Mouse (Mus musculus) MEL (cell line): ENCODE data around the gene Gpr146.

Source experiments
- CHD2 ChIP-seq: IDR thresholded peaks from 2 replicates; pipeline ENCODE4 v1.6.1; 2011; ENCODE audit warnings: low read length, improper control_type of control experiment
- CTCF ChIP-seq, 3 experiments: IDR thresholded peaks in 2 of 3; conservative IDR thresholded peaks in 1 of 3; 2 replicates each; pipeline ENCODE4 v1.5.1; 2011 to 2012; ENCODE audit warnings: low read length in 3 of 3, low read depth in 2 of 3, mild to moderate bottlenecking in 2 of 3, improper control_type of control experiment in 1 of 3, inconsistent platforms in 1 of 3, mixed read lengths in 1 of 3, moderate library complexity in 1 of 3; ENCODE audit not compliant: control insufficient read depth in 1 of 3, insufficient read depth in 1 of 3, poor library complexity in 1 of 3, severe bottlenecking in 1 of 3
- EP300 ChIP-seq, 2 experiments: IDR thresholded peaks; 2 replicates each; pipeline ENCODE4 v1.6.1; 2011; ENCODE audit warnings: improper control_type of control experiment in 2 of 2, low read length in 2 of 2, low read depth in 1 of 2, mild to moderate bottlenecking in 1 of 2
- GABPA ChIP-seq: IDR thresholded peaks from 2 replicates; pipeline ENCODE4 v1.6.1; 2012; ENCODE audit warnings: low read depth, mild to moderate bottlenecking, inconsistent platforms, low read length, improper control_type of control experiment, moderate library complexity
- MXI1 ChIP-seq: IDR thresholded peaks from 2 replicates; pipeline ENCODE4 v1.6.1; 2011; ENCODE audit warnings: mild to moderate bottlenecking, low read depth, low read length, improper control_type of control experiment
- MYC ChIP-seq: IDR thresholded peaks from 2 replicates; pipeline ENCODE4 v1.6.1; 2011; ENCODE audit warnings: low read depth, mild to moderate bottlenecking, low read length, improper control_type of control experiment, moderate library complexity
- POLR2A ChIP-seq, 2 experiments: IDR thresholded peaks; 2 replicates each; pipeline ENCODE4 v1.6.1; 2011 to 2012; ENCODE audit warnings: low read length in 2 of 2, mild to moderate bottlenecking in 2 of 2, control low read depth in 1 of 2, improper control_type of control experiment in 1 of 2, low read depth in 1 of 2, moderate library complexity in 1 of 2; ENCODE audit not compliant: control insufficient read depth in 1 of 2, insufficient read depth in 1 of 2, poor library complexity in 1 of 2
- POLR2AphosphoS2 ChIP-seq: IDR thresholded peaks from 2 replicates; pipeline ENCODE4 v1.6.1; 2011; ENCODE audit warnings: low read length, improper control_type of control experiment
- RCOR1 ChIP-seq: IDR thresholded peaks from 2 replicates; pipeline ENCODE4 v1.6.1; 2012; ENCODE audit warnings: low read depth, mild to moderate bottlenecking, inconsistent platforms, low read length, improper control_type of control experiment
- ZNF384 ChIP-seq: IDR thresholded peaks from 2 replicates; pipeline ENCODE4 v1.6.1; 2012; ENCODE audit warnings: low read depth, mild to moderate bottlenecking, inconsistent platforms, low read length, improper control_type of control experiment

GRCm38 (mm10) chr5:139411117-139411516, 33.6 kb downstream of the Gpr146 start:
- TF ChIP-seq GABPA, result no peak
- TF ChIP-seq MXI1, result no peak
- TF ChIP-seq MYC, result no peak
- no peak for TF ChIP-seq ZNF384
- TF ChIP-seq RCOR1, result no peak
- TF ChIP-seq EP300 (IDR thresholded peaks at IDR 0.05; ENCODE audit: low read depth in 1 of 2, low read length in 2 of 2), result no peak
- TF ChIP-seq CTCF (IDR thresholded peaks at IDR 0.05 in 2 of 3, conservative IDR thresholded peaks at IDR 0.05 in 1 of 3; ENCODE audit: control insufficient read depth in 1 of 3, insufficient read depth in 1 of 3, low read depth in 2 of 3, low read length in 3 of 3, poor library complexity in 1 of 3, severe bottlenecking in 1 of 3), result no peak
- TF ChIP-seq CHD2, result no peak
- no peak for TF ChIP-seq POLR2A (IDR thresholded peaks at IDR 0.05; ENCODE audit: control insufficient read depth in 1 of 2, insufficient read depth in 1 of 2, low read depth in 1 of 2, low read length in 2 of 2, poor library complexity in 1 of 2)
- TF ChIP-seq POLR2AphosphoS2, result no peak
